Mouse (Mus musculus) spleen, postnatal 4 days (tissue): Measurements from ENCODE around the gene Clstn1.

Source experiments
- DNase-seq, 2 experiments: peaks; one replicate each; pipeline ENCODE4 v3.0.0; 2022; ENCODE audit warnings: low spot score in 2 of 2

Clstn1 gene

DNA sequence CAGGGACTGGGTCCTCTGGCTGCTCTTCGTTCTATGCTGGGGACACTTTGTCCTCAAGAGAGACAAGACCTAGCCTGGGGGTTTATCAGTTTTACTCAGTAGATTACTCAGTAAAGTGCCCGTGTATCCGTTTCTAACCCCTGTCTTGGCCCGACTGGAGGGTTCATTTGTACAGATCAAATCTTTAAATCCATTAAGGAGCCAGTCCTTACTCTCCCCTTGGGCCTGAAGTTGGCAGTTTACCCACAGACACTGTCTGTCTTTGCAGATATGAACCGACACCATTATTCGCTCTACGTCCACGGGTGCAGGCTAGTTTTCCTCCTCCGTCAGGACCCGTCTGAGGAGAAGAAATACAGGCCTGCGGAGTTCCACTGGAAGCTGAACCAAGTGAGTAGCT is 48.7 kb downstream of the Clstn1 start:
- DNase-seq, result peak in 1 of 2 experiments; percentile 13

DNA sequence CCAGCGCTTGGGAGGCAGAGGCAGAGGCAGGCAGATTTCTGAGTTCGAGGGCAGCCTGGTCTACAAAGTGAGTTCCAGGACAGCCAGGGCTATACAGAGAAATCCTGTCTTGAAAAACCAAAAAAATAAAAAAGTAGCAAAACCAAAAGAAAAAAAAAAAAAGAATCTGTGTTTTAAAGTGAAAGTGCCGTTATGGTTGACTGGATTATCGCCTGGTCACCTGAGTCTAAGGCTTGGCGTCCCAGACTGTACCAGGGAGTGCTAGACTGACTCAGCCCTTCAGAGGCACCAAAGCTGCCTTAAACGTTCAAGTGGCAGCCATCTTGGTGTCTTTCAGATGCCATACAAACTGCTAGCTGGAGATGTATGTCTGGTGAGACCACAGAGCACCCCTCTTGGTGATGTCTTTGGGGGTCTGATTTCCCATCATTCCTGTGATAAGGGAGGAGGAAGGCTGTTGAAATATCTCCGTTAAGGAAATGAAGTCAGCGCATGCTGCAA is 49.7 kb downstream of the Clstn1 start:
- no peak for DNase-seq

DNA sequence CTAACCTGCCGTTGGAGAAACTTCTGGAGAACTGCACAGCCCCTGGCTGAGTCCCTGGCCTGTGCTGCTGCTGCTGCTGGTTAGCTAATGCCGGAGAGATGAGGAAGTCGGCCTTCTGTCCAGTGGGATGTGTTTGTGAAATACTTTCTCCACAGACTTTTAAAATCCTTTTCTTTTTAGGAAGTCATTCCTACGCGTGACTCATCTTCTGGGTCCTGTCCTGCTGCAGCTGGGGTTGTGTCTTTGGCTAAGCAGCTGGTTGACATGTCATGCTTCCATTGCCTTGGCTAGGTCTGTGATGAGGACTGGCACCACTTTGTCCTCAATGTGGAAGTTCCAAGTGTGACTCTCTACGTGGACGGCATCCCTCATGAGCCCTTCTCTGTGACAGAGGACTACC is 51.7 kb downstream of the Clstn1 start:
- no peak for DNase-seq

DNA sequence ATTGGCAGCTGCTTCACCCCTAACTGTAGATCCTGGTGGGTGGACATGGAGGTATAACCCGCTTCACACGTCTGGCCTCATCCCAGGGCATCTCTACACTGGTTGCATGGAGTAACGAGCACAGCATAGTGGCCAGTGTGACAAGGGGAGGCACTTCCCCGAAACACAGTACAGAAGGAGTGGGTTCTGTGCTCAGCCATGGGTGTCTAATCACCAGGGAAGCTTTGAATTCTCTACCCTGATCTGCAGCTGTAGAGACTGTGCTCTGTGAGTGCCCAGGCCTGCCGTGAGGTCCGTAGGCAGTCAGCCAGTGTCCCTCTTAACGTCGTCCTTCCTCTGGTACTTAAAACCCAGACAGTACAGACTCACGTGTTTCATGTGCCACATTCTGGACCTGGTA is 54.6 kb downstream of the Clstn1 start:
- DNase-seq, result no peak

DNA sequence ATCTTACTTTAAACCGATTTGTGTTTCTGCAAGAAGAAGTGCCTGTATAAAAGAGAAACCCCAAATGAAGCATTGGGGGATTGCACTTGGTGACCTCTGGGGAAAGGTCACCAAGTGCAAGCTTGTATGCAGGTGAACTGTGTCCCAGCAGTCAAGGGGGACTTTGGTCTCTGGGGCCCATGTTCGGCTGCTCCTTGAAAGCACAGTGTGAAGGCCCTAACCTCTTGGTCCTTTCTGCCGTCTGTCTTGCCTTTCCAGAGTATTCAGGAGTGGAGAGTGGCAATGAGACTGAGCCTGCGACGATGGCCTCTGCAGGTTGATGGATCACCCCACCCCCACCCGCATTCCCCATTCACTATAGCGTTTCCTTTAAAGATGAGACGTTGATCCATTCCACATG is 55.1 kb downstream of the Clstn1 start:
- DNase-seq, result no peak

GRCm38 (mm10) chr4:149641956-149642355 is 55.7 kb downstream of the Clstn1 start:
- DNase-seq, result no peak

GRCm38 (mm10) chr4:149645761-149646160 is 59.5 kb downstream of the Clstn1 start:
- no peak for DNase-seq

DNA sequence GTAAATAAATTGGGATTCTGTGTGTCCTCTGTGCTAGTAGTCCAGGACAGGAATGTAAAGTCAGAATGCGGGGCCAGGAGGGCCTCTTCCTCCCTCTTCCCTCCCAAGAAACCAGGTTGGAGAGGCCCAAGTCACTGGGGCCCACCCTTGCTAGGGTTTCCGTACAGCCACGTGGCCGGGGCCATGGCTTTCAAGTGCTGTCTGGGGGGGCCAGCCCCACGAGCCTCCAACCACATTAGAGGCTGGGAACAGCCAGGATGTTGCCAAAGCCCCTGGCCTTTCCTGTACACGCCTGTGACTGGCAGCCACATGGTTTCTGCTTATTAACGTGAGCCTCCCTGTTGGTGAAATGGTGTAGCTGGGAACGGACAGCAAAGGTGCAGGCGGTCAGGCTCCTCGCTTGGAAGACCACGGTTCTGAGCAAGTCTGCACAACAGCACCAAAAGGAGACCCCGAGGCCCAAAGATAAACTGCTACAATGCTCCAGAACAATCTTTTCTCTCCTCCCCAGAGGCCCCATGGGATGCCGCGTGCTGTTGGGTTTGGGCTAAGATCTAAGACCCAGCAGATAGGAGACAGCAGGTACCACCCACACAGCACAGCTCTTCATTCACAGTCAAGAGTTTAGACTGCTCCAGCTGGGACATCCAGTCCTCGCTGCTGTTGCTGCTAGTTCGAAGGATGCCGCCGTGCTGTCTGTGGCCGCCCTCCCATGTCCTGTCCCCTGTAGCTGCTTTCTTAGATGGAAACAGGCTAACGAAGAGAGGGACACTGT is 62.0 kb downstream of the Clstn1 start:
- peak in 1 of 2 experiments; percentile 72 for DNase-seq

GRCm38 (mm10) chr4:149650493-149651193 is 64.4 kb downstream of the Clstn1 start:
- DNase-seq, result peak; percentile 71 to 92

- DNase-seq, result peak; percentile 43 to 82
Observed at GRCm38 (mm10) chr4:149654232-149654631, 68.0 kb downstream of the Clstn1 start.

GRCm38 (mm10) chr4:149657858-149658416 is 71.7 kb downstream of the Clstn1 start:
- peak; percentile 54 to 71 for DNase-seq

GRCm38 (mm10) chr4:149659495-149660116 is 73.3 kb downstream of the Clstn1 start:
- DNase-seq, result no peak

- no peak for DNase-seq
Observed at GRCm38 (mm10) chr4:149660598-149660997, 74.3 kb downstream of the Clstn1 start.

DNA sequence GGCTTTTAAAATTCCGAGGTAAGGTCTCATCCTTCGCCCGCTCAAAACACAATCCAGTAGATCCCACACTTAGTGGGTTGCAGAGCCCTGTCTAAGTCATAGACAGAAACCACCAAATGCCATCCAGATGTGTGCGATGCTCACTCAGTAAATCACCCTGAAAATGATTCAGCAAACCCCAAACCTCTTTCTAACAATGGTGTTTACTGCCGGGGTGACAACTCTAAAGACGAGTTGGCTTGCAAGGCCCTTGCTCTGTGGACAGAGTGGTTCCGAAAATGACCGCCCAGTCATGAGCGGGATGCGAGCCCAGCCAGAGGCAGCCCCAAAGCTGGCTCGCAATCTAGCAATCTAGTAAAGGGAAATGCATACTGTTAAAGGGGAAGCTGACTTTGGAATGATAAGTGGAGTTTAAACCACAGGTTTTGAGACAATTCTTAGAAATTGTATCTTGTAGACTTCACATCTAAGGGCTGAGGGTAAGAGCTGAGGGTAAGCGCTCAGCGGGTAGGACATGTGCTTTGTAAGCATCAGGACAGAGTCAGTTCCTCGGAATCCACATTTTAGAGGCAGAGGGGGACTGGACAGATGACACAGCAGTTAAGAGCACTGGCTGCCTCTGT is 75.8 kb downstream of the Clstn1 start:
- DNase-seq, result no peak

DNA sequence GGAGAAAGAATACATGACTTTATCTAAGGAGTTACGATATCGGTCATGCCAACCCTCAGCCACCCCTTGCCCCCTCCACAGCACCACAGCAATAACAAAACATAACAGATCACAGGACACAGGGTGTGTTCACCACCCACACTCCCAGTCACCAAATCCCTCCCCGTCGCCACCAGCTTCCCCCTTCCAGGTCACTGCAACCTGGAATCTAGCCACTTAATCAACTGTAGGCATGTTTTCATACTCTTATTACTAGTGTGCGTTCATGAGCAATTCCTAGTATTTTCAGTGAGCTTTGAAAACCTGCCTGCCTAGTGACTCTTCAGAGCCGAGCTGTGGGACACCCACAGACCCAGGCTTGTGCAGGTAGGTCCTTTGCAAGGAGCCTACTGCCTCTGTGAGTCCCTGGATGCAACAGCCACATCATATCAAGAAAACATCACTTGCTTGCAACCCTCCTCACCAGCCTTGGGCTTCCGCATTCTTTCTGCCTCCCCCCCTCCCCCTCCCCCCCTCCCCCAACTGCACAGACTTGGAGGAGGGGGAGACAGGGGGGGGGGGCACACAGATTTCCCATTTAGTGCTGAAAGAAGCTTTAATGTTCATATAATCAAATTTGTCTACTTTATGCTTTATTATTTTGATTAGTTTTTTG is 77.7 kb downstream of the Clstn1 start:
- no peak for DNase-seq

DNA sequence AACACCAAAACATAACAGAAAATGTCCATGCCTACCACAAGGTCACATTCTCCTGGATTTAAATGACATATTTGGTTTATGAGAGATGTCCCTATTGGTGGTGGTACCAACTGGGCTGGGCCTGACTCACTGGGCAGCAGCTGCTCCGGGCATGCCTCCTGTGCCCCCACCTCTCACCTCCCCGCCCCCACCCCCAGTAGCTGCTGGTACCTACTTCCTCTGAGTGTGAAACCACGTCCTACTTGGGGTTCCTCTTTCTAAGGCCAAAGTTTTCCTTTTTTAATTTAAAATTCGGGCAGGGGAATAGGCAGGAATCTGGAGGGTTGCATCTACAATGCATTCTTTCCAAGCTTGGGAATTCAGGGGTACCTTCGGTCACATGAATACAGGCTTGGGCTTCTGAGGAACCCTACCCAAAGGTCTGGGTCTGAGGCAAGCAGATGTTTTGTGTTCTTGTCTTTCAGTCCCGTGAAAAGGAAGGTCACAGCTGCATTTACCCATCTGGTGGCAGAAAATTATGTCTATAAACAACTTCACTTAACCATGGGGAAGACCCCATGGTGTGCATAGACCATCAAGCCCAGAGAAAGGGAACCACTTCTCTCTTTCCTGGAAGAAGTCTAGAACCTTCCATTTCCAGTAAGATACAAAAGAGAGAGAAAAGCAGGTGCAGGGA is 78.9 kb downstream of the Clstn1 start:
- DNase-seq, result no peak

- DNase-seq, result no peak
Observed at GRCm38 (mm10) chr4:149665692-149666090, 79.4 kb downstream of the Clstn1 start.

GRCm38 (mm10) chr4:149671175-149671574 is 84.9 kb downstream of the Clstn1 start:
- DNase-seq, result no peak

DNA sequence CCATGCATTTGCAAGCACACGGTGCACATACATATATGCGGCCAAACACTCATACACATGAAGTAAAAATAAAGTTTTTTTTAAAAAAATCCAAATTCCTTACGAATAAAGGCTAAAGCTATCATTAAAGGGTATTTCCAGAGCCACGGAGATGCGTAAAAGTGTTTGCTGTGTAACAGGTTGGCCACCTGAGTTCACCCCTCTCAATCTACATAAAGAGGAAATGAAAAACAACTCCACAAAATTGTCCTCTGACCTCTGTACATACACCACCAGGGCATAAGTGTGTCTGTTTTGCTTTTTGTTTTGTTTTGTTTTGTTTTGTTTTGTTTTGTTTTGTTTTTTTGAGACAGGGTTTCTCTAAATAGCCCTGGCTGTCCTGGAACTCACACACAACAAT is 86.5 kb downstream of the Clstn1 start:
- no peak for DNase-seq

GRCm38 (mm10) chr4:149674814-149675377 is 88.6 kb downstream of the Clstn1 start:
- no peak for DNase-seq
